Mouse (Mus musculus): ENCODE measurements around the gene Col25a1. TPM values are rescaled to one million over a fixed set of nuclear protein-coding genes. Genes with fewer than 3 reads are reported as not detected.

Gene Col25a1
- polyA plus RNA-seq, 1 experiment from 2014 or later = 17.1 TPM

DNA sequence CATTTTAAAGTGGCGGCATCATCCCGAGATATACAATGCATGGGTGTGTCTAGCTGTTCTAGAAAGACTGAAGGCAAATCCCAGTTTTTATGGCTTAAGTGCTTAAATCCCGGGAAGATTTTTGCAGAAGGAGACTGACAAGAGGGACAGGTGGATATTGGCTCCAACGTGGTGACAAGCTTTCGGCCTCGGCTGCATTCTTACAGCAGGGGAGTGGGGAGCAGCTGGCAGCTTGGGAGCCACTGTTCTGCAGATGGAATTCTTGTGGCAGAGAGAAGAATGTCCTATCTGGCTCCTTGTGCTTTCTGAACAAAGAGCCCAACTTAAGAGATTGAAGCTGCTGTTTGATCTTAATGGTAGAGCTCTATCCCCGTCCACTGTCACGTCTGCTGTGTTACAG lies 16.5 kb downstream of the Col25a1 start:
- H3K27ac ChIP-seq (replicated peaks; ENCODE audit: low read depth, low read length) = no peak overlapping the region

DNA sequence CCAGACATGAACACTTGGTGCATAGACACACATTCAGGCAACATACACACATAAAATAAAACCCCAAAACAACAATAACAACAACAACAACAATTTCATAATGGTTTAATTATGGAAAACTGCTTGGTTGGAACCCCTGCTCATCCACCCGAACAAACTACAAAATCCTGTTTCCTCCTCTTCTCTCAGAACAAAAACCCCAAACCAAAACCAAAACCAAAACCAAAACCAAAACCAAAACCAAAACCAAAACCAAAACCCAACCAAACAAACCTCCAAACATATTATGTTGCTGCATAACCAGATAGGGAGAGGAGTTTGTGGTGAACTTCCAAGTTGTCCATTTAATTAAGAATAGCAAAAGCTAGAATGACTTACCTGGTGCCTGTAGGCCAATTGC lies 17.9 kb downstream of the Col25a1 start:
- no peak for ATAC-seq (ENCODE audit: low FRiP score, low TSS enrichment)
- Histone ChIP-seq H3K4me3 (replicated peaks; ENCODE audit: low read depth, low read length) (no peak overlapping the region), H3K27ac (replicated peaks; ENCODE audit: low read depth, low read length) (no peak overlapping the region), H3K9me3 (ENCODE audit: control insufficient read depth, low read length) (no peaks in the 10 kb centered on the region), H3K4me2 (ENCODE audit: low read length) (no peak overlapping the region), H3K27me3 (ENCODE audit: control insufficient read depth, insufficient read depth, low read length) (no peaks in the 10 kb centered on the region), H3K4me1 (ENCODE audit: control insufficient read depth, insufficient read depth, low read length) (peaks cover 9% of the 10 kb centered on the region; the same call in 1 of the 2 replicates), H3K9ac (replicated peaks; ENCODE audit: low read length) (no peak overlapping the region), H3K36me3 (ENCODE audit: control insufficient read depth, insufficient read depth, low read length) (no peaks in the 10 kb centered on the region)
- 94% methylated on average over 1 of the region's 1 CpGs for WGBS
- DNase-seq = no peak

More for the DNA sequence above, 16.5 kb downstream of the Col25a1 start:
- Histone ChIP-seq H3K36me3 (ENCODE audit: control insufficient read depth, insufficient read depth, low read length) (no peaks in the 10 kb centered on the region), H3K4me1 (ENCODE audit: control insufficient read depth, insufficient read depth, low read length) (peaks cover 9% of the 10 kb centered on the region; the same call in 1 of the 2 replicates), H3K27me3 (ENCODE audit: control insufficient read depth, insufficient read depth, low read length) (no peaks in the 10 kb centered on the region), H3K9ac (replicated peaks; ENCODE audit: low read length) (no peak overlapping the region), H3K4me3 (replicated peaks; ENCODE audit: low read depth, low read length) (no peak overlapping the region), H3K9me3 (ENCODE audit: control insufficient read depth, low read length) (no peaks in the 10 kb centered on the region), H3K4me2 (ENCODE audit: low read length) (no peak overlapping the region)
- ATAC-seq (ENCODE audit: low FRiP score, low TSS enrichment) = no peak
- DNase-seq = peak; percentile 44
- 31% methylated on average over 8 of the region's 8 CpGs for WGBS

DNA sequence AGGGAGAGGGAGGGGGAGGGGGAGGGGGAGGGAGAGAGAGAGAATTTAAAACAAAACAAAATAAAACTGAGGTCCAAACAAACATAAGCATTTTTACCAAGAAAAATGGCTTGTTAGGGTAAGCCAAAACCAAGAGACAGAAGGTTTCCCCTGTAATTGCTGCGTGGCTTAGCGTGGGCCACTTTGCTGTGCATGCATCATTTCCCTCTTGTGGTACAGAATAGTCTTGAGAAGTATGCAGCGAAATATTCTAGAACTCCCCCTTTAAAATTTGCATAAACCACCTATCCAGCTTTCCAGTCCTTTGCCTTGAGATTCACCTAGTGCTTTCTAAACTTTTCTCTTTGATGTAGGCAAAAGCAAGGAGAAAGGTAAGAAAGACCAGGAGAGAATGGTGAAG lies 21.8 kb downstream of the Col25a1 start:
- no peak overlapping the region for H3K4me2 ChIP-seq (ENCODE audit: low read length)
- no peaks in the 10 kb centered on the region for H3K36me3 ChIP-seq (ENCODE audit: control insufficient read depth, insufficient read depth, low read length)
- no peaks in the 10 kb centered on the region for H3K9me3 ChIP-seq (ENCODE audit: control insufficient read depth, low read length)
- ATAC-seq (ENCODE audit: low FRiP score, low TSS enrichment) (no peak), DNase-seq (no peak)
- H3K4me1 ChIP-seq (ENCODE audit: control insufficient read depth, insufficient read depth, low read length) = no peaks in the 10 kb centered on the region
- H3K9ac ChIP-seq (replicated peaks; ENCODE audit: low read length) = no peak overlapping the region
- H3K4me3 ChIP-seq (replicated peaks; ENCODE audit: low read depth, low read length) = no peak overlapping the region
- no peaks in the 10 kb centered on the region for H3K27me3 ChIP-seq (ENCODE audit: control insufficient read depth, insufficient read depth, low read length)
- H3K27ac ChIP-seq (replicated peaks; ENCODE audit: low read depth, low read length) = no peak overlapping the region
- WGBS = 87% methylated on average over 3 of the region's 3 CpGs

DNA sequence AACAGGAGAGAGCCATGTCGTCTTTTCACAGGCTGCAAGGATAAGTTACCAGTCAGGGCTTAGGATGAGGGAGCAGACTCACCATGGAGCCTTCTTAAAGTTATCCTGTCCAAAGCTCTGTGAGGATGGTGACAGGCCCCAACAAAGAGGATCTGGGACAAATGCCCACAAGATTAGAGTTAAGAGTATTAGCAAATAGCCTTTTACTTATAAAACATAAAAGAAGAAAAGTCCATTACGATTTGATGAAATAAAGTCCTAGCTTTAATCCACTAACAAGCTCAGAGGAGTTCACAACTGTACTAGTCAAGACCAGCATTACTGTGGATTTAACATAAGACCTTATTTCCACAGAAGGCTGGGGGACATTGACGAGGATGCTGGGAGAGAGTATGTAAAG lies 26.2 kb downstream of the Col25a1 start:
- Histone ChIP-seq H3K4me2 (ENCODE audit: low read length) (no peak overlapping the region), H3K4me1 (ENCODE audit: control insufficient read depth, insufficient read depth, low read length) (no peaks in the 10 kb centered on the region), H3K9me3 (ENCODE audit: control insufficient read depth, low read length) (no peaks in the 10 kb centered on the region), H3K4me3 (replicated peaks; ENCODE audit: low read depth, low read length) (no peak overlapping the region), H3K9ac (replicated peaks; ENCODE audit: low read length) (no peak overlapping the region), H3K27me3 (ENCODE audit: control insufficient read depth, insufficient read depth, low read length) (no peaks in the 10 kb centered on the region), H3K36me3 (ENCODE audit: control insufficient read depth, insufficient read depth, low read length) (no peaks in the 10 kb centered on the region), H3K27ac (replicated peaks; ENCODE audit: low read depth, low read length) (no peak overlapping the region)
- no peak for ATAC-seq (ENCODE audit: low FRiP score, low TSS enrichment)
- no peak for DNase-seq
- WGBS = 49% methylated on average over 3 of the region's 3 CpGs

DNA sequence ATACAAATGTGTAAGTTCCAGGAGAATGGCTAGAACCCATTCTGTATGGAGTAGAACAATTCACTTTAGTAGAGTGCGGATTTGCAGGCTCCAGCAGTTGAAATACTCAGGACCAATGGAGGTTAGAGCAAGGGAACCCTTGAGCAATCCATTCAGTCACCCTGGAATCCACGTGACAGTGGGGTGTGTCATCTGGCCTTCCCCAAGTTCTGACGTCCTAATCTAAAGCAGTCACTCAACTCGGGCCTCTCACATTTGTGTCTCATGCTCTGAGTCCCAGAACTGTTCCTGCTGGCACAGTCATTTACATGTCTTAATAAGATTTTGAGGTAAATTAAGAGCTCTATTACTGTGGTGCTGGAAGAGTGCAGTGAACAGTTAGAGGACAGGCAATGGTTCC lies 28.6 kb downstream of the Col25a1 start:
- DNase-seq = no peak

DNA sequence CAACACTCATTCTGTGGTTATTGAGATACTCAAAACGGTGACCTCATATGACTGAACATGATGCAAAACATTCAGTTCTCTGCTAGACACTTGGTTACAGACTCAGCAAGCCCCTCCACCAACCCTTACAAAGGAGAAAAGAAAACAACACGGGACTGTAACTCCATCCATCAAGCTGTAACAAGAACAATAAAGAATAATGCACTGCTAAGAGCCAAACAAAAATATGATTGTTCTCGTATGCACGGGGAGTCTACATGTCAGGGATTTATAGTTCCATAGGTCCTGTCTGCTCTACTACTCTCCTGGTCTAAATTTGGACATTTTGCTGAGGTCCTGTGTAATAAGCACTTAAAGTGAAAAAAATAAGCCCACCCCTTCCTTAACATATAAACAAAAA lies 29.6 kb downstream of the Col25a1 start:
- no peak overlapping the region for H3K4me2 ChIP-seq (ENCODE audit: low read length)
- H3K9me3 ChIP-seq (ENCODE audit: control insufficient read depth, low read length) = no peaks in the 10 kb centered on the region
- DNase-seq (no peak), ATAC-seq (ENCODE audit: low FRiP score, low TSS enrichment) (no peak)
- no peak overlapping the region for H3K27ac ChIP-seq (replicated peaks; ENCODE audit: low read depth, low read length)
- no peak overlapping the region for H3K9ac ChIP-seq (replicated peaks; ENCODE audit: low read length)
- H3K36me3 ChIP-seq (ENCODE audit: control insufficient read depth, insufficient read depth, low read length) = no peaks in the 10 kb centered on the region
- H3K4me1 ChIP-seq (ENCODE audit: control insufficient read depth, insufficient read depth, low read length) = no peaks in the 10 kb centered on the region
- no peaks in the 10 kb centered on the region for H3K27me3 ChIP-seq (ENCODE audit: control insufficient read depth, insufficient read depth, low read length)
- WGBS = 72% methylated on average over 4 of the region's 4 CpGs
- no peak overlapping the region for H3K4me3 ChIP-seq (replicated peaks; ENCODE audit: low read depth, low read length)

More for the DNA sequence above, 28.6 kb downstream of the Col25a1 start:
- Histone ChIP-seq H3K4me3 (replicated peaks; ENCODE audit: low read depth, low read length) (no peak overlapping the region), H3K36me3 (ENCODE audit: control insufficient read depth, insufficient read depth, low read length) (no peaks in the 10 kb centered on the region), H3K4me1 (ENCODE audit: control insufficient read depth, insufficient read depth, low read length) (no peaks in the 10 kb centered on the region), H3K9me3 (ENCODE audit: control insufficient read depth, low read length) (no peaks in the 10 kb centered on the region), H3K27me3 (ENCODE audit: control insufficient read depth, insufficient read depth, low read length) (no peaks in the 10 kb centered on the region), H3K4me2 (ENCODE audit: low read length) (no peak overlapping the region), H3K9ac (replicated peaks; ENCODE audit: low read length) (no peak overlapping the region), H3K27ac (replicated peaks; ENCODE audit: low read depth, low read length) (no peak overlapping the region)
- WGBS = 62% methylated on average over 4 of the region's 4 CpGs
- no peak for ATAC-seq (ENCODE audit: low FRiP score, low TSS enrichment)

DNA sequence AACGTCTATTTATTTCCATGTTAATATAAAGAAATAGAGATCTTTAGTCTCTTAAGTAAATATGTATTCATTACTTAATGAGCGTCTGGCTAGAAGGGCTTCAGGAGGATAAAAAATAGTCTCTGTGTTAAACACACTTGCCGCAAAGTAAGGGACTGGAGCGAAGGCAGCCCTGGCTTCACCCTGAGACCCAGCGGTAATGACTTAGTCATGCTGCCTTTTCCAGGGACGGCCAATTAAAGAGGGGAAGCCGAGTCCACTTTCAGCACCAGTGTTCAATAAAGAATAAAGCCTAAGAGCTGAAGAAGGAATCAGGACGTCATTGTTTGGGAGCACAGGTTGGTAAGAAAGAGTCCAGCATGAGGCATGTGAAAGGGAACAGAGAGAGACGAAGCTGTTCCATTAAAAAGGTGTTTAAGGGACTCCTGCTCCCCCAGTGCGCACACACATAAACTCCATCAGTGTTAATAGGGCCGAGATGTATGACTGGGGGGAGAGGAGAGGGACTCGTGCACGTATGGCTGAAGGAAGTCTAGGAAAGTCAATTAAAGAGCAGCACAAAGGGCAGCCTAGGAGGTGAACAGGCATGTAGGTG lies 30.1 kb downstream of the Col25a1 start:
- WGBS = 51% methylated on average over 13 of the region's 13 CpGs
- H3K4me2 ChIP-seq (ENCODE audit: low read length) = no peak overlapping the region
- no peak for ATAC-seq (ENCODE audit: low FRiP score, low TSS enrichment)

DNA sequence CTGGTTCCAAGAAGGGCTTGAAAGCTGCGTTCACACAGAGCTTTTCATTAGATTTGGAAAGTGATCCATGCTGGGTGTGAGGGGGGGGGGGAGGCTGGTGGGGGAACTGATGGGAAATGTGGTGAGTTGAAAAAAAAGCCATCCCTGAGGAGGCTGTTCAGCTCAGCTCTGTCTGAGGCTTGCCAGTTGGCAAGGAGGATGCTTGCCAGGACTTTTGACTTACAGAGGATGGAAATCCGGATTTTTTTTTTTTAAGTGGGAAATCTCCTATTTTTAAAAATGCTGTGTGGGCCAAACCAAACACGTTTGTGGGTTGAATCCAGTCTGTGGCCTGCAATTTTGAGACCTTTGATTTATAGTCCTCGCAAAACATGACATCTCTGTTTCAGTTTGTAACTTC lies 35.6 kb downstream of the Col25a1 start:
- no peaks in the 10 kb centered on the region for H3K4me1 ChIP-seq (ENCODE audit: control insufficient read depth, insufficient read depth, low read length)
- 86% methylated on average over 4 of the region's 4 CpGs for WGBS
- H3K36me3 ChIP-seq (ENCODE audit: control insufficient read depth, insufficient read depth, low read length) = no peaks in the 10 kb centered on the region
- no peak overlapping the region for H3K4me2 ChIP-seq (ENCODE audit: low read length)
- DNase-seq (no peak), ATAC-seq (ENCODE audit: low FRiP score, low TSS enrichment) (no peak)
- H3K27ac ChIP-seq (replicated peaks; ENCODE audit: low read depth, low read length) = no peak overlapping the region
- H3K4me3 ChIP-seq (replicated peaks; ENCODE audit: low read depth, low read length) = no peak overlapping the region
- H3K9me3 ChIP-seq (ENCODE audit: control insufficient read depth, low read length) = 0 out of 2 replicates have a peak, but pooled peaks cover 6% of the 10 kb centered on the region
- no peaks in the 10 kb centered on the region for H3K27me3 ChIP-seq (ENCODE audit: control insufficient read depth, insufficient read depth, low read length)
- no peak overlapping the region for H3K9ac ChIP-seq (replicated peaks; ENCODE audit: low read length)

More for the DNA sequence above, 30.1 kb downstream of the Col25a1 start:
- Histone ChIP-seq H3K9me3 (ENCODE audit: control insufficient read depth, low read length) (no peaks in the 10 kb centered on the region), H3K4me1 (ENCODE audit: control insufficient read depth, insufficient read depth, low read length) (no peaks in the 10 kb centered on the region), H3K36me3 (ENCODE audit: control insufficient read depth, insufficient read depth, low read length) (no peaks in the 10 kb centered on the region), H3K27me3 (ENCODE audit: control insufficient read depth, insufficient read depth, low read length) (no peaks in the 10 kb centered on the region), H3K27ac (replicated peaks; ENCODE audit: low read depth, low read length) (no peak overlapping the region), H3K9ac (replicated peaks; ENCODE audit: low read length) (no peak overlapping the region), H3K4me3 (replicated peaks; ENCODE audit: low read depth, low read length) (no peak overlapping the region)
- no peak for DNase-seq

DNA sequence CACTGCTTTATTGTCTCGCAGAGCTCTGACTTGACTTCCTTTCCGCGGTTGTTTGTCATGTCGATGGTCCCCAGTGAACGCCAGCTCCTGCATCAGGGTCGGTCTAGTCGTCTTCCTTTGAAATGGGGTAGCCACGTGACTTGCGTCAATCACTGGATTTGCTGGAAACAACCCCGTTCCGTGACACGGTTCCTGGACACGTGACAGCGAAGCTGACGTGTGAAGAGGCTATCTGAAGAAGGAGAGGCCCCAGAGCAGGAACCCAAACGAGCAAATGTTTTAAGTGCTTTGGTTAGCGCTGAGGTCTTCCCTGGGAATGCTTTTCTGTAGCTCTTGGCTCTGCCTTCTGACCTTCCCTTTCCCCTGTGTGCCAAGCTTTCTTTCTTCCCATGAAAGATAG lies 41.5 kb downstream of the Col25a1 start:
- no peak for ATAC-seq (ENCODE audit: low FRiP score, low TSS enrichment)
- 0 out of 2 replicates have a peak overlapping the region, but pooled peaks have one; percentile 7 for H3K4me2 ChIP-seq (ENCODE audit: low read length)

More for the DNA sequence above, 41.5 kb downstream of the Col25a1 start:
- H3K4me3 ChIP-seq (replicated peaks; ENCODE audit: low read depth, low read length) = no peak overlapping the region
- 66% methylated on average over 17 of the region's 17 CpGs for WGBS
- no peak overlapping the region for H3K27ac ChIP-seq (replicated peaks; ENCODE audit: low read depth, low read length)
- H3K27me3 ChIP-seq (ENCODE audit: control insufficient read depth, insufficient read depth, low read length) = no peaks in the 10 kb centered on the region
- DNase-seq = peak; percentile 38
- H3K4me1 ChIP-seq (ENCODE audit: control insufficient read depth, insufficient read depth, low read length) = no peaks in the 10 kb centered on the region
- no peak overlapping the region for H3K9ac ChIP-seq (replicated peaks; ENCODE audit: low read length)
- H3K36me3 ChIP-seq (ENCODE audit: control insufficient read depth, insufficient read depth, low read length) = no peaks in the 10 kb centered on the region
- 0 out of 2 replicates have a peak, but pooled peaks cover 6% of the 10 kb centered on the region for H3K9me3 ChIP-seq (ENCODE audit: control insufficient read depth, low read length)

Data from midbrain, embryonic 14.5 days (tissue).